8 mouse cellular contexts compared by ENCODE assay signal in the genomic region with DNA sequence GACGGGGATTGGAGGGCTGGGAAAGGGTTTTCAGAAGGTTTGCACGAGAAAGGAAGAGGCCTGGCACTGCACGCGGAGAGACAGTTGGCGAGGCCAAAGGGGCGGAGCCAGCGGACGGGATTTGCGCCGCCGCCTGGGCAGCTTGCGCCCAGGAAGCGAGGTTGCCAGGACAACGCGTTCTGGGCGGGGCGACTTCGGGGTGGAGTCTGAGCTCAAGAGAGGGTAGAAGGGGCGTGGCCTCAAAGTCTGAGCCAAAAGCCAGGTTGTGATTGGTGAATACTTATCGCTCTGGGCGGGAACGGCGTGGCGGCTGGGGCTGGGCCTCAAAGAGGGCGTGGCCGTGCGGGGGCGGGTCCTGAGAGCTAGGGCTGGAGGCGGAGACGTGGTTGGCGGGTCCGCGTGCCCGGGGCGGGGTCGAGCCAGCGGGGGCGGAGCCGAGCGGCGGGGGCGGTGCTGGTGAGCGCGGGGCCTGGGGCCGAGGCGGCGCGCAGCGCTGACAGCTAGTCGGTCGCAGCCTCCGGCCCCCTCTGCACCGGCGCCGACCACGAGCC. TPM values are rescaled to one million over a fixed set of nuclear protein-coding genes. Genes with fewer than 3 reads are reported as not detected.
A peak's percentile ranks its signal among the peaks of the same experiment; 100 is the strongest.
DNase-seq lines count a peak whose midpoint lies in the region; ATAC-seq and TF ChIP-seq lines count a peak whose summit lies in the region.

A gene (plus strand): TSS at position 487 of the 551 bp plus-strand sequence.

- peak within 1 kb of the TSS; percentile 56 for H3K9ac ChIP-seq in embryonic facial prominence, embryonic 12.5 days
- H3K9ac ChIP-seq in intestine, postnatal 0 days (ENCODE audit: low read depth, low read length): 0 out of 2 replicates have a peak within 1 kb of the TSS, but pooled peaks have one; percentile 26
- H3K9ac ChIP-seq in midbrain, embryonic 11.5 days (ENCODE audit: low read length): peak within 1 kb of the TSS; percentile 67

- WGBS in embryonic facial prominence, embryonic 12.5 days: 1% methylated on average over 39 of the region's 56 CpGs
- under 1% methylated on average over 48 of the region's 56 CpGs for WGBS in intestine, postnatal 0 days
- WGBS in midbrain, embryonic 11.5 days: under 1% methylated on average over 50 of the region's 56 CpGs

- peak; percentile 60 for TF ChIP-seq CTCF in intestine, postnatal 0 days (IDR thresholded peaks at IDR 0.05; ENCODE audit: low read depth)

- H3K27me3 ChIP-seq in embryonic facial prominence, embryonic 12.5 days: peaks cover 41% of the 10 kb centered on the region
- peaks cover 25% of the 10 kb centered on the region for H3K27me3 ChIP-seq in intestine, postnatal 0 days (replicated peaks; ENCODE audit: control insufficient read depth, insufficient read depth, low read length)
- H3K27me3 ChIP-seq in midbrain, embryonic 11.5 days (ENCODE audit: control insufficient read depth, insufficient read depth, low read length): peaks cover 16% of the 10 kb centered on the region

- ATAC-seq in embryonic facial prominence, embryonic 12.5 days (ENCODE audit: insufficient number of reproducible peaks, insufficient read depth, low FRiP score, low TSS enrichment): peak; percentile 86
- ATAC-seq in granulocyte monocyte progenitor cell, adult 5-6 weeks (replicated peaks; ENCODE audit: poor library complexity, severe bottlenecking): peak; percentile 82
- ATAC-seq in intestine, postnatal 0 days: peak; percentile 95
- peak; percentile 94 for ATAC-seq in midbrain, embryonic 11.5 days (ENCODE audit: low FRiP score)

- peaks cover 11% of the 10 kb centered on the region; the same call in 1 of the 2 replicates for H3K4me1 ChIP-seq in embryonic facial prominence, embryonic 12.5 days
- peaks cover 3% of the 10 kb centered on the region; the same call in 1 of the 2 replicates for H3K4me1 ChIP-seq in intestine, postnatal 0 days (replicated peaks; ENCODE audit: control insufficient read depth, insufficient read depth, low read length)
- H3K4me1 ChIP-seq in midbrain, embryonic 11.5 days (ENCODE audit: control insufficient read depth, insufficient read depth, low read length): peaks cover 15% of the 10 kb centered on the region

- no peaks in the 10 kb centered on the region for H3K9me3 ChIP-seq in embryonic facial prominence, embryonic 12.5 days
- no peaks in the 10 kb centered on the region for H3K9me3 ChIP-seq in intestine, postnatal 0 days (ENCODE audit: control insufficient read depth)
- no peaks in the 10 kb centered on the region for H3K9me3 ChIP-seq in midbrain, embryonic 11.5 days (ENCODE audit: control insufficient read depth, low read length)

- H3K4me2 ChIP-seq in embryonic facial prominence, embryonic 12.5 days (replicated peaks): peak within 1 kb of the TSS; percentile 100
- peak within 1 kb of the TSS; percentile 98 for H3K4me2 ChIP-seq in intestine, postnatal 0 days (replicated peaks; ENCODE audit: low read depth)
- H3K4me2 ChIP-seq in midbrain, embryonic 11.5 days: peak within 1 kb of the TSS; percentile 96

- H3K27ac ChIP-seq in embryonic facial prominence, embryonic 12.5 days: 0 out of 2 replicates have a peak within 1 kb of the TSS, but pooled peaks have one; percentile 36
- 0 out of 2 replicates have a peak within 1 kb of the TSS, but pooled peaks have one; percentile 17 for H3K27ac ChIP-seq in intestine, postnatal 0 days (ENCODE audit: low read depth, low read length)
- H3K27ac ChIP-seq in midbrain, embryonic 11.5 days (ENCODE audit: low read depth, low read length): 0 out of 2 replicates have a peak within 1 kb of the TSS, but pooled peaks have one; percentile 2

- peak within 1 kb of the TSS; percentile 67 for H3K4me3 ChIP-seq in embryonic facial prominence, embryonic 12.5 days
- H3K4me3 ChIP-seq in intestine, postnatal 0 days (ENCODE audit: low read depth, low read length): peak within 1 kb of the TSS; percentile 54
- H3K4me3 ChIP-seq in midbrain, embryonic 11.5 days (ENCODE audit: low read depth, low read length): peak within 1 kb of the TSS; percentile 64

- H3K36me3 ChIP-seq in embryonic facial prominence, embryonic 12.5 days: no peaks in the 10 kb centered on the region
- no peaks in the 10 kb centered on the region for H3K36me3 ChIP-seq in intestine, postnatal 0 days (ENCODE audit: control insufficient read depth, insufficient read depth)
- no peaks in the 10 kb centered on the region for H3K36me3 ChIP-seq in midbrain, embryonic 11.5 days (ENCODE audit: control insufficient read depth, insufficient read depth, low read length)

- DNase-seq in adrenal gland, postnatal 36 days: peak; percentile 100
- DNase-seq in left cerebral cortex, postnatal 36 days (ENCODE audit: low spot score in 2 of 2): peak; percentile 100
- DNase-seq in midbrain, embryonic 11.5 days (ENCODE audit: low spot score, missing footprints): peak; percentile 100
- peak; percentile 99 for DNase-seq in right cerebral cortex, postnatal 4 days
- peak; percentile 100 for DNase-seq in yolk sac, embryonic 10.5 days (ENCODE audit: low spot score)

- intact Hi-C loops in left cerebral cortex, postnatal 36 days (cut with DNase I): loop anchor here (5.0 kb wide), 1 partner anchor 57 kb away; a partner anchor contains a TSS

RNA-seq across cellular contexts. Expression of the gene that starts here (rescaled TPM):
- 1 to 10 TPM in 1 of 2 experiments, under 1 TPM in 1; 0.99 to 2.0 TPM for total RNA-seq in adrenal gland, postnatal 36 days (2021)
- polyA plus RNA-seq in embryonic facial prominence, embryonic 12.5 days (2016; fragmentation: Nextera tagmentation; extraction: Ambion mirVana): 5.9 and 7.4 TPM in 2 replicates
- total RNA-seq in granulocyte monocyte progenitor cell, adult 5-6 weeks (2014; fragmentation: Nextera tagmentation): not detected in 2 replicates
- not detected in 2 replicates for total RNA-seq in granulocyte monocyte progenitor cell, adult 5-6 weeks (2017)
- 0.85 and 0.86 TPM in 2 replicates for polyA plus RNA-seq in intestine, postnatal 0 days (2015; fragmentation: Nextera tagmentation; extraction: Ambion mirVana)
- total RNA-seq in left cerebral cortex, postnatal 36 days (2021): 100 to 1,000 TPM; 293 to 297 TPM
- 8.6 and 10.2 TPM in 2 replicates for polyA plus RNA-seq in midbrain, embryonic 11.5 days (2014; fragmentation: Nextera tagmentation; extraction: Ambion mirVana)

Comparison
In these comparisons a context has a peak if more than half of its experiments do, and no peak if none do; other contexts are left out.
1. Peak in every context shown above with its lines: DNase-seq, ATAC-seq, H3K4me3 ChIP-seq and H3K27ac ChIP-seq.
2. RNA of the gene that starts here (total RNA-seq): 293 to 297 TPM in left cerebral cortex, postnatal 36 days; 0.99 to 2.0 TPM in adrenal gland, postnatal 36 days and not detected in granulocyte monocyte progenitor cell, adult 5-6 weeks; every median in the first group is over 10 times any median in the second.
3. Peak in ATAC-seq in granulocyte monocyte progenitor cell, adult 5-6 weeks; RNA of the gene not detected or under 1 TPM.
4. Peak in ATAC-seq, H3K4me3 ChIP-seq, H3K27ac ChIP-seq, H3K9ac ChIP-seq and H3K4me2 ChIP-seq in intestine, postnatal 0 days; RNA of the gene not detected or under 1 TPM.